Mouse (Mus musculus): ENCODE measurements around the gene Olfr700.
"Not testable (repeated sequence)": the region's sequence is repeated elsewhere in the genome, so short reads cannot be mapped to it uniquely, and the experiment has no call there.

Gene Olfr700

DNA sequence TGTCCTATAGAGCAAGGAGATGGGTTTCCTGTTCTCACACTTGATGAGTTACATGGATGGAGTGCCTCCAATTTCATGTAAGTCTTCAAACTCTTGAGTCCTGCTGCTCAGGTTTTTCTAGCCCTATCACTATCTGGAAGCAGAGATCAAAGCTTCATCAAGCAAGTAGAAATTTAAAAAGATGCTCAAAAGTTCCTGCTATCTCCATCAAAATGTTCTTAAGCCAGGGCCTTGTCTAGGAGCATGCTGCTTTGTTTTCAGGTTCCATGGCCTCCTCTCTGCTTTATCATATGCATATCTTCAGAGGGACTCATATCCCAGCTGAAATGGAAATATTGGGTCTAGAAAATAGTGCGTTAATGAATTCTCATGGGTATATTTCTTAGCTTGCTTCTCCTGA, at the start of gene Olfr700:
Olfr700 (minus strand) TSS at position 101 of the 400 bp plus-strand sequence.
- DNase-seq: no peak

DNA sequence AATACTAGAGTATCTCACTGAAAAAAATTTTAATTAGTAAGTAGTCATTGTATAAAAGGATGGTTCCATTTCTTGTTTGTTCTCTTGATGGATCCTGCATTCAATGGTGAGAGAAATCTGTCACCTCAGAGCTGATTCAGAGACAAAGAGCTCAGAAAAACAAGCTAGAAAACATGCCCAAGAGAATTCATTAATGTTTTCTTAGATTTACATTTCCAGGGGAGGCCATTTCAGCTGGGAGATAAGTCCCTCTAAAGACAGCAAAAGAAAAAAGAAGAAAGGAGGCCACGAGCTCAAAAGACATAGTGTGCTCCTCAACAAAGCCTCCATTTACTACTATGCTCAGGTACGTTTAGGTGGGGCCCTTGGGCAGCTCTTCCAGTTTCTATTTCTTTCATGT, 34.4 kb upstream of the Olfr700 start, which contains the start of gene Olfr703:
Olfr703 (plus strand) TSS at position 301 of the 400 bp plus-strand sequence.
- no peak for DNase-seq

DNA sequence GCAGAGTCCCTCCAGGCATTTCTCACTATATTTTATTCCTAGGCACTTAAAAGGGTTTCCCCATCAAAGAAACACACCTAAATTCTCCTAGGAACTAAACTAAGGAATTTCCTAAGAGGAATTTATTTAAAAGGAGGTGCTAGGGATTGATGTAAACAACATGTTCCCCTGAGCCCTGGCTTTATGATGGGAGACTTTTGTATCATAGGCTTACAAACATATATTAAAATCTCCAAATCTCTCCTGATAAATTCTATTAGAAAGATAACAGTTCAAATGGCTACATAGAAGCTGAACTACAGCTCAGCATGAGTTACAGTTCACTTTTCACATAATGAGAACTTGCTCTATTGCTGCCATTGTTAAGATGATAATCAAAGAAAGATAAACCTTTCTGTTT, 25.2 kb upstream of the Olfr700 start, which contains the start of gene Olfr702:
Olfr702 (minus strand) TSS at position 101 of the 400 bp plus-strand sequence.
- DNase-seq: no peak

DNA sequence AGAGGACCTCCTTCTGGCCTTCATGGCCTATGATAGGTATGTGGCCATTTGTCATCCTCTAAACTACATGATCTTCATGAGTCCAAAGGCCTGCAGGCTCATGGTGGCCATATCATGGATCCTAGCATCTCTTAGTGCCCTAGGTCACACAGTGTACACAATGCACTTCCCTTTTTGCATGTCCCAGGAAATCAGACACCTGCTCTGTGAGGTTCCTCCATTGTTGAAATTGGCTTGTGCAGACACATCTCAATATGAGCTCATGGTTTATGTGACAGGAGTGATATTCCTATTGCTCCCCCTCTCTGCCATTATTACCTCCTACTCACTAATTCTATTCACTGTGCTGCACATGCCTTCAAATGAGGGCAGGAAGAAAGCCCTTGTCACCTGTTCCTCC, 9.8 kb upstream of the Olfr700 start:
- no peak for DNase-seq

DNA sequence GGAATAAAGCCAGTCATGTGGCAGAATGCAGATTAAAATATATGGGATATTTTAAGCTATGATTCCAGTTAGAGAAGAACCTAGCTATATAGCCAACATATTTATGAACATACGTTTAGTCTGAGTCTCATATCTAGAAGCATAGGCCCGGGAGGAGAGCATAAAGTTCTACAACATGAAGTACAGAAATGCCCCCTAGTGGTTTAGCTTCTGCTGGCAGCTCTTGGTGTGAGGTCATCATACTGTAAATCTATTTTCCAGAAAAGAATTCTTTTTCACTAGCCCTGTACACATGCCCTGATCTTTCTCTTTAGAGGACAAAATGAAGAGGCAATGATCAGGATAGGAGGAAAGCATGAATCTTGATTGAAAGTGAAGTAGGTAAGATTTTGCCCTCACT, 7.1 kb upstream of the Olfr700 start:
- peak; percentile 17 for DNase-seq

DNA sequence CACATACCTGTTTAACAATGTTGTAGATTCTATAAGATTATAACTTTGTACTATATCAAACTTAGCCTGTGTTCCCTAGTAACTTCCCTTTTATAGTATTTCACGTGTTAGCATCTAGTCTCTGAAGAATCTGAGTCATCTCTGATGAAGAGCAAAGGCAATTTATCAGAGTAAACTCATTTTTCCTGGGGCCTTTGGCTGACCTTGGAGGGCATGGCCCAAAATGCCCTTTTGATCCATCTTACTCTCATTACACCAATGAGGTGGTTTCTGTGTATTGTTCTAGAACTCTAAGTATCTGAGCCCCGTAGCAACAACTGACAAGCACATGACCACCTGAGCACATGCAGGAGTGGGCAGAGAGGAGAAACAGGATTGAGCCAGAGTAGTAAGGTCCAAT, 5.2 kb upstream of the Olfr700 start, which contains the start of gene Olfr701:
Olfr701 (plus strand) TSS at position 301 of the 400 bp plus-strand sequence.
- no peak for DNase-seq

DNA sequence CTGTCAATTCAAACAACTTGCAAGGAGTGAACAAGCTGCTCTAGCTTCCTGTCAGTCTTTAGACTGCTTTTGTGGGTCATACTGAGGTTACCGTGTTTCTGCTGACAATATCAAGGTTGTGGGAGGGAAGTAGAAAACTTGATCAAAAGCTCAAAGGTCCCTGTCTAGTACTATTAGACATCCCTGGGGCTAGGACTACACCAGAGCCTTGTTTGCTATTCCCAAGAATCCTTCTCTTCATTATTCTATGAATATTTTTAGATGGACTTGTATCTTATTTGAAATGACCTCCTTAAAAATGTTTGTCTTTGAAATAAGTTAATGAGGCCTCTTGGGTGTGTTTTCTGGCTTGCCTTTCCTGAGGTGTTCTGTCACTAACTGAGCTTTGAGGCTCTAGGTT, 15.5 kb downstream of the Olfr700 start, which contains the start of gene Olfr699:
Olfr699 (minus strand) TSS at position 101 of the 400 bp plus-strand sequence.
- no peak for DNase-seq

DNA sequence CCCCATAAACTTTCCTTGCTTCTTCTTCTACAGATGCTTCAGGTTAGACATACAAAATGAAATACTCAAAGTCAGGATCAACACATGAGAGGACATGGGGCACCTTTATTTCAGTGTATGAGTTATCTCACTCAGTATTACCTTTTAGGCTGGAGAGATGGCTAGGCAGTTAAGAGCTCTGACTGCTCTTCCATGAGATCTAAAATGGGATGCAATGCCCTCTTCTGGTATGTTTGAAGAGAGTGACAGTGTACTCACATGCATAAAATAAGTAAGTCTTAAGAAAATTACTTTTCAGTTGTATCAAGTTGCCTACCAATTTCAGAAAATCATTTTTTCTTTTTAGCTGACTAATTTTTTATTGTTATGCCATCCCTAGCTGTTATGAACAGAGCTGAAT, 20.3 kb downstream of the Olfr700 start:
- DNase-seq: no peak

DNA sequence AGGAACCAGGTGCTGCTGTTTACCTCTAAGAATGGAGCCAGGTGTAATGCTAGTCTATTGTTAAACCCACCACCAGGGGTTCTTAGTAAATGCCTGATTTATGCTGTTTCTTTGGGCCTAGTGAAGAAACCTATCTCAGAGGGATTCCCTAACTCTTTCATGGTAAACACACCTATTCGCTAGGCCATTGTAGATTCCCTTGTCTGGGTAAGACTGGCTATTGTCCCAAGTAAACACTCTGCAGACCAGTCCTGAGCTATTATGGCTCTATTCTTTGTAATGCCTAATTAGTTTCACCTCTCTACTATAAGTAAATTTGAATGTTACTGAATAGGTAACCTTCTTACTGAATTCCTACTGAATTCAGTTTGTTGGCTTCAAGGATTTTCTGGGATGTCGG, 47.6 kb downstream of the Olfr700 start:
- not testable (repeated sequence) for DNase-seq

DNA sequence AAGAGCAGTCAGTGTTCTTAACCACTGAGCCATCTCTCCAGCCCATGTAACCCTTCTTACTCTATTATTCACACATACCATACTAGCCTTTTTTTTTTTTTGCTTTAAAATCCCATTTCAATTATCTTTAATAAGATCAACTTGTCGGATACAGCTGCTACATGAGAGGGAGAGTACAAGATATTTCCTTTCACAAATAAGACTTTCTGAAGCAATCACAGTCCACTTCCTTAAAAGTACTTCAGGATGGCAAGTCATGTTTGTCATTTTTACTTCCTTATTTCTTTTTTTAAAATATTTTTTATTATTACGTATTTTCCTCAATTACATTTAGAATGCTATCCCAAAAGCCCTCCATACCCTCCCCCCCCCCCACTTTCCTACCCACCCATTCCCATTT, 49.8 kb downstream of the Olfr700 start:
- DNase-seq: no peak

Data from lung, postnatal 36 days (tissue).